Mouse (Mus musculus) lung, adult 2 months (tissue): ENCODE data around the gene Adgrf1. TPM values are rescaled to one million over a fixed set of nuclear protein-coding genes. Genes with fewer than 3 reads are reported as not detected.

Experiments
- DNase-seq: peaks from one replicate; pipeline ENCODE4 v3.0.0; 2022
- H3K4me1 ChIP-seq: fragments of 200-500 bp; 2 replicates; pipeline ENCODE4 v1.6.1; 2011; ENCODE audit warnings: low read length; ENCODE audit not compliant: control insufficient read depth, insufficient read depth
- H3K4me3 ChIP-seq: fragments of 200-500 bp; replicated peaks from 2 replicates; pipeline ENCODE3; 2011; ENCODE audit warnings: low read depth, mild to moderate bottlenecking, control low read depth, low read length; ENCODE audit errors: extremely low read depth
- CTCF ChIP-seq: fragments of 200-500 bp; IDR thresholded peaks from 2 replicates; pipeline ENCODE4 v1.5.1; 2011; ENCODE audit warnings: mild to moderate bottlenecking, low read length, control low read depth; ENCODE audit not compliant: insufficient read depth
- POLR2A ChIP-seq: fragments of 200-500 bp; IDR thresholded peaks from 2 replicates; pipeline ENCODE4 v1.6.1; 2011; ENCODE audit warnings: low read depth, mild to moderate bottlenecking, control low read depth, low read length, borderline replicate concordance; ENCODE audit errors: extremely low read depth
- WGBS: fragments of 180-500 bp; shearing (Covaris S2); methylation state at CpG from one replicate; pipeline ENCODE4 v1.1.7; 2018; 5-methylcytosine and 5-hydroxymethylcytosine counted together
- polyA plus RNA-seq: library from polyadenylated mRNA; depleted of rRNA; stranded (reverse); fragments of >200 nt; gene quantifications from 2 replicates; pipeline ENCODE4 v1.2.3, GENCODE M21; 2012; rRNA removed

Adgrf1 gene
- polyA plus RNA-seq = not detected in 2 replicates

DNA sequence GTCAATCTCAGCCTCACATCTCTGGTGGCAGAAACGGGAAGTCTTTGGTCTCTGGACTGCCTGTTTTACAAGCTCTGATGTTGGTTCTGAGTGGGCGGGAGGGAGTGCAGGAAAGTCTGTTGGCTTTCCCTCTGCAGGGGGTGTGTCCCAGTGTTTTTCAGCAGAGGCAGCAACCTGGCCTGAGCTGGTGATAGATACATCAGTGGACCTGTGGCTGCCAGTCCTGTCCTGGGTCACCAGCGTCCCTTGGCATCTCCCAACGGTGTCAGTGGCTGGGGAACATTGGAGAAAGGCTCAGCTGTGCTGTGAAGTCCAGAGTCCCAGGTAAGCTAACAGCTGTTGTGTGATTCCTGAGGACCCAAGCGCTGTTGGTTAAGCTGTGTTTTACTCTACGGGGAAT is at the start of gene Adgrf1:
Adgrf1 (plus strand) TSS at position 169 of the 400 bp plus-strand sequence.
- WGBS = 31% methylated on average over 6 of the region's 6 CpGs
- DNase-seq = no peak
- no peak within 1 kb of the TSS for H3K4me3 ChIP-seq
- H3K4me1 ChIP-seq = peaks cover 3% of the 10 kb centered on the region
- TF ChIP-seq CTCF (no peak), POLR2A (no peak)

DNA sequence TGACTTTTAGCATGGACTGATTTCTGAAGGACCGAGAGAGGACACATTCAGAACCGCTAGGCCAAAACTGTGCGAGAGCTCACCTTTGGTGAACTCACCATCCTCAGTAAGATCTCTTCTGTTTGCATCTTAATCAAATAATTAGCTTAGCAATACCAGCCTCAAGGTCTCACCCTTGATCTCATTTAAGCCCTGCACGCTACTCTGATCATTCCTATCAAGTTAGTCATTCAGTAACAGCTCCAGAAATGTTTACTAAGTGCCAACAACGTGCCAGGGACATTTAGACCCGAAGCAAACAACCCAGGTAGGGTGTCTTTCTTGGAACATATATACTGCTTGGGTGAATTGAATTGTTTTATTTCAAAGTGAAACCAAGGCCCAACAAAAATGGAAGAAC is 44.0 kb upstream of the Adgrf1 start:
- TF ChIP-seq POLR2A (no peak), CTCF (no peak)
- no peak for DNase-seq
- Histone ChIP-seq H3K4me1 (no peaks in the 10 kb centered on the region), H3K4me3 (no peak overlapping the region)
- 80% methylated on average over 6 of the region's 6 CpGs for WGBS

DNA sequence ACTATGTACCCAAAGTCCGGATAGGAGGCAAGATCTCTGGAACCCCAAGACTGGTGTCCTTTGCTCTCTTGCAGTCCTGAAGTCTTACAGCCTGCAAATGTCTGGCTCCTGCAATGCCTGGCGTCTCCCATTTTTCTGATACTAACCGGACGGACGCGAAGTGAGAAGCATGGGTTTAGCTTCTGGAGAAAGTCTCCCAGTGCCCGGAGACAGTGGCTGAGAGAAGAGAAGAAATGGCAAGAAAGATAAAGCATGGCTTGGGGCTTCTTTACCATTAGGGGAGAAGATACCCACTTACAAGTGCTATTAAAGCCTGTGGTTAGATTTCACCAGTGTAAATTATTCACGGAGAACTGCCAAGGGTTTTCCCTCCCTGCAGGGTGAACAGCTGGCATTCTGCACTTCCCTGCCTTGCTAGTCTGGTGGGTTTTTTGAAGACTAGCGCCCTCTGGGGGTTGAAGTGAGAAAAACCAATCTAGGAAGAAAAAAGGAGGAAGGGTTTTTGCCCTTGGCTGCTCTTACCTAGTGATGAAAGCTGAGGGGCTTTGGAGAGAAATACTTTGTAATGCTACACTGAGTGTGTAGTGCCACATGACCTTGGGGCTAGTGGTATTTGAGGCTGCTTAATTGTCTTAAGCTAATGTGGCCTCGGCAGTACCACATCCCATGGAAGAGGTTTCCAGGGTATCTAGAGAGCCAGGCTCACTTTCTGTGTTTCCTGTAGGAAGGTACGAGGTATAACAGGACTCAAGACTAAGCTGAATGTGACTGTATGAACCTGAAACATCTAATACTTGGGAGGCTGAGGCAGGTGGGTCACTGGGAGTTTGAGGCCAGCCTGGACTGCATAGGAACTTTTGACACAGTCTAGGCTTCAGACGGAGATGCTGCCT is 40.3 kb upstream of the Adgrf1 start:
- 40% methylated on average over 12 of the region's 12 CpGs for WGBS
- DNase-seq = peak; percentile 58

DNA sequence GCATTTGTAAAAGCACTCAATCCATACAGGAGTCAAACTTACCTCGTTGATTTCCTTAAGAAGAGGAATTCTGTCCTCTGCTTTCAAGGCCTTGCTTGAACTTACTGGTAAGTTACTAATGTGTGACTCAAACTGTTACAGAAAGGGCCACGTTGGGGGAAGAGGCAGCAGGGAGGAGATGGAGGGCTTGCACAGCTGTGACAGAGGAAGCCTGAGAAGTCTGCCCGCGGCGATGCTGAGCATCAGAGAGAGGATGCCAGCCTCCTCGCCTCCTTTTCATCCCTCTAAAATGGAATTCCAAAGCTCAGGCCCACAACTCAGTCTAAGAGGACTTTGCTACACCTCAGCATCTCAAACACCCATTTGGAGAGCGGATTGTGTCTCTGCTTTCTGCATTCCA is 39.3 kb upstream of the Adgrf1 start:
- Histone ChIP-seq H3K4me3 (no peak overlapping the region), H3K4me1 (no peaks in the 10 kb centered on the region)
- TF ChIP-seq CTCF (no peak), POLR2A (no peak)
- 81% methylated on average over 7 of the region's 7 CpGs for WGBS
- no peak for DNase-seq

More for the DNA sequence above, 40.3 kb upstream of the Adgrf1 start:
- Histone ChIP-seq H3K4me3 (no peak overlapping the region), H3K4me1 (no peaks in the 10 kb centered on the region)
- TF ChIP-seq POLR2A (no peak), CTCF (peak; percentile 63)

DNA sequence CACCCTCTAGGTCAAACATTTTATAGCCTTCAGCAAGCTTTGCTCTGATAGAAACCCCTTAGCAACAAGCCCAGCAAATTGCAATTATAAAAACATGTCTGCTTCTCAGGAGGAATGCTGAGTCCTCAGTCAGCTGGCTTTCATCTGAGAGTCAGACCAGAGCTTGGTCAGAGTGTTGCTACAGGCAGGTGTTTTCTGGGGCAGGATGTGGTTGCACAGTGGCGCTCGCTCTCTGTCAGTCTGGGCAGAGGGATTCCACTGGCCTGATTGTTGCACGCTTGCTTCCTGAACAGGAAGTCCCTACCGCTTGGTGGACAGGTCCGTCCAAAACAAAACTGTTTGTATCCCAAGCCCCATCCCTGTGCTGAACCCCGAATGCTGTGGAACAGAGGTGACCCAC is 37.4 kb upstream of the Adgrf1 start:
- no peak for TF ChIP-seq CTCF
- TF ChIP-seq POLR2A = no peak
- DNase-seq = no peak
- 29% methylated on average over 6 of the region's 6 CpGs for WGBS
- Histone ChIP-seq H3K4me3 (no peak overlapping the region), H3K4me1 (no peaks in the 10 kb centered on the region)

DNA sequence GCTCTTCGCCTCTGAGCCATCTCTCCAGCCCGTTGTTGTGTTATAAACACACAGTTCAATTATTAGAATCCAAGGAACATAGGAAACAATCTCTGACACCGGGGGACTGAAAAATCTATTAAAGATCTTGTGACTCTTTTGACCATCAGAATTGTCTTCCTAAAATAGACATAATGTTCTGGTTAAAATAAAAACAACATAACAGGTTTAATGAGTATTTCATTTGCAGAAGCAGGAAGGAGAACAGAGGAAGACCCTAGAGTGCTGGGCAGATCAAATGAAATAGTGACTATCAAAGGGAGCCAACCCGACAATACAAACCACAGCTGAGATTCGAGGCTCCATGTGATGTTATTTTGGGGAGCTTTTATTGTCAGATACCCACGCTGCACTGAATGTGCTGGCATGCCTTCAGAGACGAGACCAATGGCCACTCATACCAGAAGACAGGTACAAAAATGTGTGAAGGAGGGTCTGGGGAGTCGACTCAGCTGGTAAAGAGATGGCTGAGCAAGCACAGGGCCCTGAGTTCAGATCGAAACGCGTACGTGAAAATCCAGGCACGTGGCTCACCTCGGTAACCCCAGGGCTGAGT is 33.4 kb upstream of the Adgrf1 start:
- 78% methylated on average over 14 of the region's 14 CpGs for WGBS
- no peak for TF ChIP-seq CTCF
- no peak for DNase-seq
- 0 out of 2 replicates have a peak, but pooled peaks cover 3% of the 10 kb centered on the region for H3K4me1 ChIP-seq
- no peak overlapping the region for H3K4me3 ChIP-seq

DNA sequence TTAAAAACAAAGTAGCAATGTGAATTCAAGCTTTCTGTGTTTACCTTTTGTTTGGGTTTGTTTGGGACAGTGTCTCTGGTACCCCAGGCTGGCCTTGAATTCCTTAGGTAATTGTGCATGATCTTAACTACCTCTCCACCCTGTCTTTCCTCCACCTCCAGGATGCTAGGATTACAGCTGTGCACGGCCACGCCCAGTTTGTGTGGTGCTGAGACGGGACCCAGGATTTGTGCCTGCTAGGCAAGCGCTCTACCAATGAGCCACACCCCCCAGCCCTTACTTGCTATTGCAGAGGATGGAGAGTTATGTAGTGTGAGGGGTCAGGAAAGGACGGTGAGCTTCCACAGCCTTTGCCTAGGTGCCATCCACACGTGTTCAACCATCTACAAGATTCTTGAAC is 31.1 kb upstream of the Adgrf1 start:
- no peak for TF ChIP-seq POLR2A
- TF ChIP-seq CTCF = no peak
- Histone ChIP-seq H3K4me1 (0 out of 2 replicates have a peak, but pooled peaks cover 3% of the 10 kb centered on the region), H3K4me3 (no peak overlapping the region)
- 83% methylated on average over 6 of the region's 6 CpGs for WGBS
- no peak for DNase-seq

DNA sequence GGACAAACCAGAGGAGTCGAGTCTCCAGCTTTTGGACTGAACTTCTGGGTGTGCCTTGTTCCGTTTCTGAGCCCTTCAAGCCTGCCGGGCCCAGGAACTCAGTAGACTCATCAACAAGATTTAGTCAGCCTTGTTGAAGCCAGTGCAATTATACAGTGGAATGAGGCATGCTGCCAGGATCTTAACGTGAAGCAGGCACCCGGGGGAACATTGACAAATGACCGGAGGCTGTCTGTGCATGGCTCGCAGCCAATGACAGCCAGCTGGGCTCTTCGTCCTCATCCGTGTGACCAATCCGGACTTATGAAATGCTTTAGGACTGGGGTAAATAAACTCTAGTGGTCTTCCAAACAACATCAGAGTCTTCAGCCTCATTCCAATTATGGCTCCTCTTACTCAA is 29.0 kb upstream of the Adgrf1 start:
- DNase-seq = peak; percentile 16
- TF ChIP-seq CTCF (no peak), POLR2A (no peak)
- H3K4me3 ChIP-seq = no peak overlapping the region
- WGBS = 23% methylated on average over 10 of the region's 10 CpGs
- H3K4me1 ChIP-seq = 0 out of 2 replicates have a peak, but pooled peaks cover 3% of the 10 kb centered on the region

DNA sequence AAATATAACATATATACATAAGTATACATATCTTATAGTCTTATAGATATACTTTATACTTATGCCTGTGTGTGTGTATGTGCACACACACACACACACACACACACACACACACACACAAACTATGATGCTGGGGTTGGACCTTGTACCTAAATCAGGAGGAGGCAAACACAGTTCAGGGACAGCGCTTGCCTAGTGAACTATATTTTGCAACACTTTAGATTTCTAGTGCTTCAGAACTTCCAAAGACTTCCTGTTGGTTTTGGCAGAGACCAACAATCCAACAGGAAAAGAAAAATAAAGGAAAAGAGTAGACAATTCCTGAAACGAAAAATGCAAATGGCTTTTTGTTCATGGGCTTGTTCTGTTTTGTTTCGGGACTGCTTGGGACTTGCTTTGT is 27.5 kb upstream of the Adgrf1 start:
- WGBS = 37% methylated on average over 3 of the region's 3 CpGs
- no peak for DNase-seq
- TF ChIP-seq CTCF (no peak), POLR2A (no peak)

DNA sequence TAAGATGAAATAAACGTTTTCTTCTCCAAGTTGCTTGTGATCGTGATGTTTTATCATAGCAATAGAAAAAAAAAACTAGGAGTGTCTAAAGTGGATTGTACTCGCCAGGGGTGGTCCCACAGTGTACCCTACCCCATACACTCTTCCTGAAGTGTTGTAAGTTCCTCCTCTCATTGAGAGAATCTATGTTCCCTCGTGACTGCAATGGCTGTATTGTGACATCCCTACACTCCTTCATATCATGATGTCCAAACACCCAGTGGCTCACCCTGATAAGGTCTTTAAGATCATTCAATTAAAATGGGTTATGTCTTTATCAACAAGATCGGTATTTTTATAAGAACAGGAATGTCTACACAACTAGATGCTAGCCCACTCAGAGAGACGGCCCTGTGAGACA is 24.8 kb upstream of the Adgrf1 start:
- DNase-seq = no peak
- TF ChIP-seq POLR2A = no peak
- no peak for TF ChIP-seq CTCF
- WGBS = 77% methylated on average over 6 of the region's 6 CpGs
- no peak overlapping the region for H3K4me3 ChIP-seq
- H3K4me1 ChIP-seq = 0 out of 2 replicates have a peak, but pooled peaks cover 3% of the 10 kb centered on the region

More for the DNA sequence above, 27.5 kb upstream of the Adgrf1 start:
- H3K4me1 ChIP-seq = 0 out of 2 replicates have a peak, but pooled peaks cover 3% of the 10 kb centered on the region
- H3K4me3 ChIP-seq = no peak overlapping the region

DNA sequence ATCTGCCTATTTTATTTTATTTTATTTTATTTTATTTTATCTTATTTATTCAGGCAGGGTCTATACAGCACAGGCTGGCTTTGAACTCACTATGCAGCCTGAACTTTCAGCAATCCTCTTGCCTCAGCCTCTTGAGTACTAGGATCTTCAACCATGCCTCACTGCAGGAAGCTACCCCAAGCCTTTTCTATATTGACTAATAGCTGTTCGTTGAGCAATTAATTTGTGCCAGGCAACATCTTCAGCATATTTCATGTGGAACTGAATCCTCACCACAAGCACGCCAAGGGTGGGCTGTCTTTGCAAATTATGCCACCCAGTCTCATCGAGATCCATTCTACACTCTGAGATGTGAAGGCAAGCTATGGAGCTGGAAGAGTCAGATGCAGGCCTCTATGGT is 22.9 kb upstream of the Adgrf1 start:
- WGBS = 92% methylated on average over 3 of the region's 3 CpGs
- DNase-seq = no peak
- no peak overlapping the region for H3K4me3 ChIP-seq
- TF ChIP-seq POLR2A (no peak), CTCF (no peak)
- H3K4me1 ChIP-seq = no peaks in the 10 kb centered on the region
